Mouse (Mus musculus) CH12.LX (cell line): ENCODE measurements at regions not wholly inside any gene's neighbourhood (a gene's known extent, or its start where the extent isn't known, plus 50 kb on each side); places are given as distances from the start of the nearest gene placed in this dataset.
A peak's percentile ranks its signal among the peaks of the same experiment; 100 is the strongest.

Experiments
- DNase-seq: peaks from one replicate; pipeline ENCODE4 v3.0.0-alpha.2; 2013; ENCODE audit errors: extremely low read depth
- H3K27ac ChIP-seq: 2 replicates; pipeline ENCODE4 v1.5.1; 2012; ENCODE audit warnings: low read depth, mild to moderate bottlenecking, control low read depth, moderate library complexity; ENCODE audit not compliant: insufficient read depth
- H3K27me3 ChIP-seq: replicated peaks from 2 replicates; pipeline ENCODE3; 2012; ENCODE audit warnings: inconsistent platforms
- H3K36me3 ChIP-seq, 2 experiments: replicated peaks in 1 of 2; 2 replicates each; pipeline versions ENCODE3 to v1.6.1; 2012; ENCODE audit warnings: inconsistent platforms in 1 of 2, low read length in 1 of 2, mild to moderate bottlenecking in 1 of 2, mixed read lengths in 1 of 2, moderate library complexity in 1 of 2; ENCODE audit not compliant: control insufficient read depth in 1 of 2, insufficient read depth in 1 of 2
- H3K4me1 ChIP-seq, 2 experiments: 2 replicates each; pipeline ENCODE4 v1.6.1; 2012; ENCODE audit warnings: inconsistent platforms in 1 of 2, moderate library complexity in 1 of 2; ENCODE audit not compliant: insufficient read depth in 2 of 2, control insufficient read depth in 1 of 2
- H3K4me2 ChIP-seq: 2 replicates; pipeline ENCODE4 v1.6.1; 2012; ENCODE audit warnings: low read depth, mild to moderate bottlenecking, control low read depth; ENCODE audit not compliant: poor library complexity, insufficient read depth, severe bottlenecking
- H3K4me3 ChIP-seq, 3 experiments: fragments of 150-350 bp in 1 of 3; sonication (generic) in 1 of 3; replicated peaks in 1 of 3; 2 replicates each; pipeline versions ENCODE3 to v1.5.1; 2011 to 2012; ENCODE audit warnings: low read depth in 2 of 3, low read length in 2 of 3, mild to moderate bottlenecking in 2 of 3, moderate library complexity in 2 of 3, control low read depth in 1 of 3, improper control_type of control experiment in 1 of 3, inconsistent platforms in 1 of 3, mixed read lengths in 1 of 3; ENCODE audit not compliant: poor library complexity in 1 of 3
- H3K79me2 ChIP-seq: replicated peaks from 2 replicates; pipeline ENCODE4 v1.6.1; 2012; ENCODE audit warnings: mild to moderate bottlenecking, moderate library complexity; ENCODE audit not compliant: control insufficient read depth, poor library complexity, insufficient read depth, severe bottlenecking; ENCODE audit errors: extremely low read depth
- H3K9ac ChIP-seq: 2 replicates; pipeline ENCODE4 v1.6.1; 2012; ENCODE audit warnings: low read depth, mild to moderate bottlenecking, control low read depth, moderate library complexity; ENCODE audit not compliant: insufficient read depth
- H3K9me3 ChIP-seq: replicated peaks from 2 replicates; pipeline ENCODE3; 2012; ENCODE audit warnings: low read length, inconsistent platforms, mixed read lengths
- BHLHE40 ChIP-seq: IDR thresholded peaks from 2 replicates; pipeline ENCODE4 v1.6.1; 2011; ENCODE audit warnings: mild to moderate bottlenecking, low read depth, low read length, improper control_type of control experiment
- CTCF ChIP-seq, 2 experiments: IDR thresholded peaks in 1 of 2; conservative IDR thresholded peaks in 1 of 2; 2 replicates each; pipeline ENCODE4 v1.5.1; 2011 to 2012; ENCODE audit warnings: low read depth in 2 of 2, low read length in 2 of 2, improper control_type of control experiment in 1 of 2, inconsistent platforms in 1 of 2, mild to moderate bottlenecking in 1 of 2, moderate library complexity in 1 of 2
- EP300 ChIP-seq: IDR thresholded peaks from 2 replicates; pipeline ENCODE4 v1.6.1; 2011; ENCODE audit warnings: low read length, improper control_type of control experiment
- GABPA ChIP-seq: IDR thresholded peaks from 2 replicates; pipeline ENCODE4 v1.6.1; 2012; ENCODE audit warnings: low read depth, low read length, improper control_type of control experiment, inconsistent platforms; ENCODE audit not compliant: insufficient replicate concordance
- IRF4 ChIP-seq: IDR thresholded peaks from 2 replicates; pipeline ENCODE4 v1.6.1; 2014; ENCODE audit warnings: low read depth, mild to moderate bottlenecking, inconsistent platforms, low read length, improper control_type of control experiment
- JUND ChIP-seq: conservative IDR thresholded peaks from 2 replicates; pipeline ENCODE4 v1.6.1; 2011; ENCODE audit warnings: low read depth, low read length, improper control_type of control experiment
- MAX ChIP-seq: IDR thresholded peaks from 2 replicates; pipeline ENCODE4 v1.6.1; 2011; ENCODE audit warnings: low read length, improper control_type of control experiment
- MEF2A ChIP-seq: IDR thresholded peaks from 2 replicates; pipeline ENCODE4 v1.6.1; 2014; ENCODE audit warnings: low read depth, mild to moderate bottlenecking, inconsistent platforms, low read length, improper control_type of control experiment, borderline replicate concordance
- MXI1 ChIP-seq: IDR thresholded peaks from 2 replicates; pipeline ENCODE4 v1.6.1; 2011; ENCODE audit warnings: mild to moderate bottlenecking, low read depth, low read length, improper control_type of control experiment
- MYC ChIP-seq: IDR thresholded peaks from 2 replicates; pipeline ENCODE4 v1.6.1; 2011; ENCODE audit warnings: low read depth, mild to moderate bottlenecking, improper control_type of control experiment, low read length
- POLR2A ChIP-seq: IDR thresholded peaks from 2 replicates; pipeline ENCODE4 v1.6.1; 2011; ENCODE audit warnings: low read depth, mild to moderate bottlenecking, improper control_type of control experiment, low read length
- POLR2AphosphoS2 ChIP-seq: IDR thresholded peaks from 2 replicates; pipeline ENCODE4 v1.6.1; 2011; ENCODE audit warnings: low read depth, low read length, improper control_type of control experiment
- RCOR1 ChIP-seq: conservative IDR thresholded peaks from 2 replicates; pipeline ENCODE4 v1.6.1; 2012; ENCODE audit warnings: low read depth, mild to moderate bottlenecking, inconsistent platforms, low read length, improper control_type of control experiment
- SMC3 ChIP-seq: IDR thresholded peaks from 2 replicates; pipeline ENCODE4 v1.6.1; 2011; ENCODE audit warnings: low read depth, low read length, improper control_type of control experiment
- dilution Hi-C: fragments of 300-500 bp; cut with MboI; formaldehyde crosslinking; loops from 2 replicates; pipeline ENCODE4 v1.14.3; 2020; ENCODE audit warnings: low sequenced_read_pairs; ENCODE audit not compliant: extremely low pct_unique_long_range_greater_than_20kb, extremely low pct_ligation_motif_present
- in situ Hi-C: fragments of 300-500 bp; cut with MboI; formaldehyde crosslinking; loops from 3 replicates; pipeline ENCODE4 v1.14.3; 2019; ENCODE audit warnings: low sequenced_read_pairs, low pct_ligation_motif_present, low pct_unique_long_range_greater_than_20kb, mixed read lengths

GRCm38 (mm10) chr3:143542811-143543210 lies 661.0 kb upstream of the Pkn2 start:
- no peak overlapping the region for H3K4me2 ChIP-seq
- no peaks in the 10 kb centered on the region for H3K79me2 ChIP-seq
- H3K36me3 ChIP-seq, result no peaks in the 10 kb centered on the region
- dilution Hi-C loops (no loop called here), in situ Hi-C loops (no loop called here)
- H3K4me3 ChIP-seq, result no peak overlapping the region
- peaks cover 0 to 5% of the 10 kb centered on the region in 2 experiments; a peak in 1 of 4 replicates for H3K4me1 ChIP-seq
- H3K27ac ChIP-seq, result no peak overlapping the region
- no peaks in the 10 kb centered on the region for H3K9me3 ChIP-seq
- no peak for DNase-seq
- no peak overlapping the region for H3K9ac ChIP-seq
- H3K27me3 ChIP-seq, result no peaks in the 10 kb centered on the region
- TF ChIP-seq MEF2A (no peak), SMC3 (no peak)

- no peaks in the 10 kb centered on the region for H3K9me3 ChIP-seq
- no peak for DNase-seq
- H3K4me1 ChIP-seq, result peaks cover 0 to 16% of the 10 kb centered on the region in 2 experiments; a peak in 2 of 4 replicates
- dilution Hi-C loops (no loop called here), in situ Hi-C loops (loop anchor here (10.0 kb wide), 1 partner anchor 687 kb away; no protein-coding TSS in a partner anchor)
- no peaks in the 10 kb centered on the region for H3K36me3 ChIP-seq
- H3K4me3 ChIP-seq, result no peak overlapping the region
- H3K27me3 ChIP-seq, result no peaks in the 10 kb centered on the region
- H3K79me2 ChIP-seq, result no peaks in the 10 kb centered on the region
- H3K27ac ChIP-seq, result no peak overlapping the region
- H3K4me2 ChIP-seq, result no peak overlapping the region
- H3K9ac ChIP-seq, result no peak overlapping the region
- TF ChIP-seq MYC, result no peak
- TF ChIP-seq POLR2A, result no peak
- no peak for TF ChIP-seq POLR2AphosphoS2
- TF ChIP-seq GABPA, result no peak
- TF ChIP-seq, all 38 proteins: peak for 0
Observed at GRCm38 (mm10) chr3:143527982-143528381, 646.2 kb upstream of the Pkn2 start.

- H3K36me3 ChIP-seq, result no peaks in the 10 kb centered on the region
- H3K27me3 ChIP-seq, result no peaks in the 10 kb centered on the region
- H3K4me3 ChIP-seq, result no peak overlapping the region
- no peak overlapping the region for H3K9ac ChIP-seq
- peaks cover 0 to 17% of the 10 kb centered on the region in 2 experiments; a peak in 2 of 4 replicates for H3K4me1 ChIP-seq
- in situ Hi-C loops (loop anchor here (10.0 kb wide), 1 partner anchor 688 kb away; no protein-coding TSS in a partner anchor), dilution Hi-C loops (no loop called here)
- DNase-seq, result peak; percentile 34
- H3K27ac ChIP-seq, result no peak overlapping the region
- no peaks in the 10 kb centered on the region for H3K79me2 ChIP-seq
- H3K4me2 ChIP-seq, result no peak overlapping the region
- H3K9me3 ChIP-seq, result no peaks in the 10 kb centered on the region
- TF ChIP-seq RCOR1 (0 out of 2 replicates have a peak, but pooled peaks have one; percentile 33), BHLHE40 (peak; percentile 53), IRF4 (peak; percentile 59; the same call in 1 of the 2 replicates), JUND (peak; percentile 70), CTCF (conservative IDR thresholded peaks at IDR 0.05 in 1 of 2, IDR thresholded peaks at IDR 0.05 in 1 of 2; ENCODE audit: low read depth in 2 of 2, low read length in 2 of 2) (no peak), SMC3 (0 out of 2 replicates have a peak, but pooled peaks have one; percentile 2), GABPA (no peak), MXI1 (no peak), MAX (0 out of 2 replicates have a peak, but pooled peaks have one; percentile 18), EP300 (peak; percentile 88)
Observed at GRCm38 (mm10) chr3:143527274-143527673, 645.5 kb upstream of the Pkn2 start.
